21 mouse cellular contexts compared by ENCODE assay signal in genomic region chr8:57892115-57892514, GRCm38 (mm10).
DNase-seq lines count a peak whose midpoint lies in the region; ATAC-seq and TF ChIP-seq lines count a peak whose summit lies in the region.
"Had no signal": no experiment of that assay in that cellular context is flagged by ENCODE, and none has a peak within 500 bp of the region (broad histone marks: within the 10 kb centered on the region; RNA-seq: fewer than 3 reads in every experiment).

No protein-coding gene starts in this region.

- H3K9ac ChIP-seq in forebrain, postnatal 0 days = no peak overlapping the region
- no peak overlapping the region for H3K9ac ChIP-seq in forebrain, embryonic 12.5 days
- no peak overlapping the region for H3K9ac ChIP-seq in intestine, embryonic 15.5 days
- H3K9ac ChIP-seq: hindbrain, embryonic 12.5 days; limb, embryonic 12.5 days; liver, embryonic 15.5 days; lung, embryonic 14.5 days had no signal

- H3K4me1 ChIP-seq in forebrain, postnatal 0 days (ENCODE audit: insufficient read depth) = no peaks in the 10 kb centered on the region
- 0 out of 2 replicates have a peak, but pooled peaks cover 7% of the 10 kb centered on the region for H3K4me1 ChIP-seq in forebrain, embryonic 12.5 days
- H3K4me1 ChIP-seq in intestine, embryonic 15.5 days (replicated peaks) = no peaks in the 10 kb centered on the region
- H3K4me1 ChIP-seq: heart, embryonic 10.5 days; hindbrain, embryonic 12.5 days; limb, embryonic 12.5 days; liver, embryonic 15.5 days had no signal

- H3K4me2 ChIP-seq in forebrain, postnatal 0 days (ENCODE audit: low read depth) = no peak overlapping the region
- H3K4me2 ChIP-seq in forebrain, embryonic 12.5 days = no peak overlapping the region
- no peak overlapping the region for H3K4me2 ChIP-seq in intestine, embryonic 15.5 days (replicated peaks)
- H3K4me2 ChIP-seq: hindbrain, embryonic 12.5 days; limb, embryonic 12.5 days; liver, embryonic 15.5 days; lung, embryonic 14.5 days had no signal

- TF ChIP-seq CTCF in forebrain, postnatal 0 days (IDR thresholded peaks at IDR 0.05; ENCODE audit: low read depth) = no peak

- no peaks in the 10 kb centered on the region for H3K27me3 ChIP-seq in forebrain, postnatal 0 days (ENCODE audit: insufficient read depth, low read length)
- H3K27me3 ChIP-seq in forebrain, embryonic 12.5 days = no peaks in the 10 kb centered on the region
- H3K27me3 ChIP-seq in intestine, embryonic 15.5 days (replicated peaks) = no peaks in the 10 kb centered on the region
- H3K27me3 ChIP-seq: hindbrain, embryonic 12.5 days; limb, embryonic 12.5 days; liver, embryonic 15.5 days had no signal

- WGBS in forebrain, postnatal 0 days = 56% methylated on average over 5 of the region's 5 CpGs
- 82% methylated on average over 5 of the region's 5 CpGs for WGBS in forebrain, embryonic 12.5 days
- 84% methylated on average over 5 of the region's 5 CpGs for WGBS in intestine, embryonic 15.5 days

- no peak overlapping the region for H3K4me3 ChIP-seq in forebrain, postnatal 0 days (ENCODE audit: low read depth, low read length)
- no peak overlapping the region for H3K4me3 ChIP-seq in forebrain, embryonic 12.5 days (replicated peaks)
- no peak overlapping the region for H3K4me3 ChIP-seq in intestine, embryonic 15.5 days (replicated peaks)
- H3K4me3 ChIP-seq: heart, embryonic 10.5 days; hindbrain, embryonic 12.5 days; limb, embryonic 12.5 days; liver, embryonic 15.5 days had no signal

- no peaks in the 10 kb centered on the region for H3K36me3 ChIP-seq in forebrain, postnatal 0 days (ENCODE audit: insufficient read depth)
- no peaks in the 10 kb centered on the region for H3K36me3 ChIP-seq in forebrain, embryonic 12.5 days (replicated peaks)
- H3K36me3 ChIP-seq in intestine, embryonic 15.5 days = no peaks in the 10 kb centered on the region
- H3K36me3 ChIP-seq: G1E; heart, embryonic 10.5 days; hindbrain, embryonic 12.5 days; limb, embryonic 12.5 days; liver, embryonic 15.5 days had no signal

- ATAC-seq in forebrain, postnatal 0 days = peak; percentile 69
- no peak for ATAC-seq in forebrain, embryonic 12.5 days (ENCODE audit: low FRiP score)
- no peak for ATAC-seq in intestine, embryonic 15.5 days

- DNase-seq in cerebellum, adult 11-12 months = peak; percentile 7
- no peak for DNase-seq in cerebellum, postnatal 4 days (ENCODE audit: low spot score in 2 of 2)
- DNase-seq in forebrain, postnatal 0 days = peak; percentile 19
- peak; percentile 17 to 23 for DNase-seq in layer of hippocampus, adult 8-10 months (ENCODE audit: low spot score in 2 of 2)
- DNase-seq in layer of hippocampus, adult 9-11 months = no peak
- DNase-seq: adrenal gland, postnatal 10 days; gastrocnemius, postnatal 14 days; heart, postnatal 36 days; kidney, adult 11 months; kidney, postnatal 14 days; lung, embryonic 14.5 days; lung, postnatal 14 days; midbrain, embryonic 14.5 days; thymus, postnatal 4 days had no signal

- H3K27ac ChIP-seq in forebrain, postnatal 0 days (ENCODE audit: low read depth, low read length) = no peak overlapping the region
- no peak overlapping the region for H3K27ac ChIP-seq in forebrain, embryonic 12.5 days
- H3K27ac ChIP-seq in intestine, embryonic 15.5 days = no peak overlapping the region
- H3K27ac ChIP-seq: heart, embryonic 10.5 days; hindbrain, embryonic 12.5 days; limb, embryonic 12.5 days; liver, embryonic 15.5 days had no signal

- no peaks in the 10 kb centered on the region for H3K9me3 ChIP-seq in forebrain, postnatal 0 days (ENCODE audit: low read length)
- no peaks in the 10 kb centered on the region for H3K9me3 ChIP-seq in forebrain, embryonic 12.5 days
- no peaks in the 10 kb centered on the region for H3K9me3 ChIP-seq in intestine, embryonic 15.5 days
- H3K9me3 ChIP-seq: G1E; hindbrain, embryonic 12.5 days; liver, embryonic 15.5 days had no signal

Comparison
In these comparisons a context has a peak if more than half of its experiments do, and no peak if none do; other contexts are left out.
1. DNase-seq: peak in cerebellum, adult 11-12 months (single experiment), forebrain, postnatal 0 days (single experiment) and layer of hippocampus, adult 8-10 months (2 of 2); none in cerebellum, postnatal 4 days (0 of 2) and layer of hippocampus, adult 9-11 months (single experiment).